Mouse (Mus musculus): ENCODE measurements around the gene Crtac1. TPM values are rescaled to one million over a fixed set of nuclear protein-coding genes. Genes with fewer than 3 reads are reported as not detected.
A peak's percentile ranks its signal among the peaks of the same experiment; 100 is the strongest.

The Crtac1 gene
- total RNA-seq, 2 experiments from 2014 or later: 69.2 to 86.4 TPM

DNA sequence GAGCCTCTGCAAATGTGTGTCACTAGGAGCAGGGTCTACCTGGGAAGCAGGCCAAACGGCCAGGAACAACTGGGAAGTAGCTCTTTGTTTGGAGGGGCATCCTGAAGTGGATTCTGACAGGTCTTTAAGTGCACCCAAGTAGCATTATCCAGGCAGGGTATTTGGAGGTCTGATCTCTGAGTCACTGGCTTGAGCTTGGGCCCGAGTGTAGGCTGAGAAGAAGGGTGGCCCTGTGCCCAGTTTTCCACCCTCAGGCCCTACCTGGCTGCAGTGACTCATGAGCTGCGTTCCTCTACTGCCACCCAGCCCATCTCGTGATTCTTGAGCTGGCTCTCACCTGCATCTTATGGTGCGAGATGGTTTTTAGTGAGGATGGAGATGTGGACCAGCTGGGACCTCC lies 173.0 kb downstream of the Crtac1 start:
- intact Hi-C loops (cut with DNase I): loop anchor here (5.0 kb wide), 1 partner anchor 41 kb away; no protein-coding TSS in a partner anchor
- no peak for DNase-seq (ENCODE audit: extremely low spot score in 1 of 2, low spot score in 2 of 2)

GRCm38 (mm10) chr19:42258031-42258430 lies 173.6 kb downstream of the Crtac1 start:
- DNase-seq (ENCODE audit: extremely low spot score in 1 of 2, low spot score in 2 of 2): no peak
- intact Hi-C loops (cut with DNase I): loop anchor here (5.0 kb wide), 1 partner anchor 41 kb away; no protein-coding TSS in a partner anchor

DNA sequence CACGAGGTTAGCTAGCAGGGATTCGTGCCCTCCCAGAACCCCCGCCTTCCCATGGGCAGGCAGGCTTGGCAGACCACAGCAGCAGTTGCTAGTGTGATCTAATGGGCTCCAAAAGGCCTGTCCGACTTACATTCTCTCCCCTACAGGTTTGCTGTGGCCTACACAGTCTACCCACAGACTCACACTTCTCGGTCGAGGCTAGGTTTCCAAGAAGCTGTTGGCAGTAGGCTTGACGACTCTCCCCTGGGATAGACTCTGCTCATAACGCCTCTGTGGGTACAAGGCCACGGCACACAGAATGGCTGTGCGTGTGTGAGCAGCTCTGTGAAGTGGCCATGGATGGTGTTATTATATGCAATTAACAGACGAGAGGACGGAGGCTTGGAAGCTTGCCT lies 174.3 kb downstream of the Crtac1 start:
- intact Hi-C loops (cut with DNase I): loop anchor here (5.0 kb wide), 1 partner anchor 40 kb away; no protein-coding TSS in a partner anchor
- DNase-seq (ENCODE audit: extremely low spot score in 1 of 2, low spot score in 2 of 2): no peak

DNA sequence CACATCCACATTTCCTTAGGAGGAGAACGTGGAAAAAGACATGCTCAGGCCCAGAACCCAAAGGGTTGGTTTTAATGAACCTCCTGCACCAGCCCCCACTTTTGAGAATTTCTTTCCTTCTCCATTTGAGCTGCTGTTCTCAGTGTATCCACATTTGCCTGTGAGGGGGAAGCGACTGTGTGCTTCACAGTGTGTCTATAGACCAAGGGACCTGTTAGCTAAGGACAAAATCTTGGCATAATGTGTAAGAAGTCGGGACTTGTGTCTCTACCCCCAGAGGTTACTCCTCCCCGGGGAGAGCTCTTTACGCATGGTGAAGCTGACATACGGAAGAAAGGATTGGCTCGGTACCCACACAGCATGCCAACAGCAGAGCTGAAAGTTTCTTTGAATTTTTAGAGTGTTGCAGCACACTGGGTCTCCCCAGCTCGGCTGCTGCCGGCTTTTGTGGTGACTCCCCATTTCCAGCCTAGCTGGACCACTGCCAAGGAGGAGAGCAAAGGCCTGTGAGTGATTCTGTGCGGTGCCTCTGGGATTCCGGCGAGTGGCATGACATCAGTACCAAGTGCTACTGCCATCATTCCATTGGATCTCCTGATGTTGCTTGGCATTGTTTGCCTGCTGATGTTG lies 174.9 kb downstream of the Crtac1 start:
- peak in 1 of 2 experiments; percentile 64 for DNase-seq (ENCODE audit: extremely low spot score in 1 of 2, low spot score in 2 of 2)
- intact Hi-C loops (cut with DNase I): loop anchor here (5.0 kb wide), 1 partner anchor 39 kb away; no protein-coding TSS in a partner anchor

GRCm38 (mm10) chr19:42255784-42256610 lies 175.6 kb downstream of the Crtac1 start:
- DNase-seq (ENCODE audit: extremely low spot score in 1 of 2, low spot score in 2 of 2): peak; percentile 50 to 88
- intact Hi-C loops (cut with DNase I): loop anchor here (5.0 kb wide), 1 partner anchor 39 kb away; no protein-coding TSS in a partner anchor

GRCm38 (mm10) chr19:42255438-42255783 lies 176.2 kb downstream of the Crtac1 start:
- intact Hi-C loops (cut with DNase I): loop anchor here (5.0 kb wide), 1 partner anchor 38 kb away; no protein-coding TSS in a partner anchor
- DNase-seq (ENCODE audit: extremely low spot score in 1 of 2, low spot score in 2 of 2): peak; percentile 67 to 73

GRCm38 (mm10) chr19:42249976-42250914 lies 181.3 kb downstream of the Crtac1 start:
- intact Hi-C loops (cut with DNase I): no loop called here
- DNase-seq (ENCODE audit: extremely low spot score in 1 of 2, low spot score in 2 of 2): no peak

GRCm38 (mm10) chr19:42247519-42247918 lies 184.1 kb downstream of the Crtac1 start, which contains the start of gene Golga7b:
Golga7b (plus strand) TSS chr19:42247574.
- DNase-seq (ENCODE audit: extremely low spot score in 1 of 2, low spot score in 2 of 2): no peak
- intact Hi-C loops (cut with DNase I): no loop called here

DNA sequence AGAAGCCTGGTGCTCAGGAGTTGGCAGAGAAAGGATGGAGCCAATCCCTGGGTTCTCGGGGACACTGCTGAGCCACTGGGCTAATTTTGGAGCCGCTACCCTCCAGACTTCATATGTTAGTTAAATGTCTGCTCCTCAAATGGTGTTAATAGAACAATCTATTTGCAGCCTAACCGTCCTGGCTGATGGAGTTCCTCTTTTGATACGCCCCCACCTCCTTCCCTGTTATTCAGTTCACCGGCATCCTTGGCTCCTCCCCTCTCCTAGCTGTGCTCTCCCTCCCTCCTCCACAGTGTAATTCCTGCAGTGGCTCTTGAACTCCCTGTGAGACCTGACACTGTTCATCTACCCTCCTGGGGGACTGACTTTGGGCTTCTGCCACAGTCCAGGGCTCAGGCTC lies 185.0 kb downstream of the Crtac1 start:
- intact Hi-C loops (cut with DNase I): no loop called here
- DNase-seq (ENCODE audit: extremely low spot score in 1 of 2, low spot score in 2 of 2): no peak

- intact Hi-C loops (cut with DNase I): no loop called here
- DNase-seq (ENCODE audit: extremely low spot score in 1 of 2, low spot score in 2 of 2): no peak
These were observed 188.2 kb downstream of the Crtac1 start for GRCm38 (mm10) chr19:42243401-42243800.

GRCm38 (mm10) chr19:42240881-42241280 lies 190.7 kb downstream of the Crtac1 start:
- DNase-seq (ENCODE audit: extremely low spot score in 1 of 2, low spot score in 2 of 2): no peak
- intact Hi-C loops (cut with DNase I): no loop called here

DNA sequence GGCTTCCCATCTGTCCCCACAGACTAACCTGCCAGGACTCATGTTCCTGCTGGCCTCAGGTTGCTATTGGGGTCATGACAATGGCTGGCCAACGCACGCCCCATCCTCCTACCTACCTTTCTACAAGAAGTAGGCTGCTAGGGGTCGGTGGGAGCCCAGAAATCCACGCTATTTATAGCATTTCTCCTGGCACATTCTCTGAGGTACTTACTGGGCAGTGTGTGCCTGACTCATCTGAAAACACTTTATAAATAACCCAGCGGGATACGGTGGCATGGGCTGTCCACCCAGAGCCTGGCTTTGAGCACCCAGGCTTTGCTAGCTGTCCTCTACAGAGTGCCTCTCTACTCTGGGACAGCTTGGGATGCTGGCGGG lies 193.3 kb downstream of the Crtac1 start:
- no peak for DNase-seq (ENCODE audit: extremely low spot score in 1 of 2, low spot score in 2 of 2)
- intact Hi-C loops (cut with DNase I): no loop called here

- DNase-seq (ENCODE audit: extremely low spot score in 1 of 2, low spot score in 2 of 2): peak in 1 of 2 experiments; percentile 42
- intact Hi-C loops (cut with DNase I): no loop called here
These were observed 193.8 kb downstream of the Crtac1 start for GRCm38 (mm10) chr19:42237602-42238340.

Small RNAs within 50 kb of the gene (microRNA-seq; reads per million reads assigned to microRNA genes)
- gene Gm26339 (not detected), gene Mir3085 (17.0 reads per million, percentile 37 among the genes with 10 or more reads in this experiment)

Other genes with a start within 250 kb of the Crtac1 start
- under 1 TPM in 1 of 2 experiments, not detected in 1; 0.30 TPM for gene Sfrp5, start 229.5 kb downstream of the Crtac1 start, total RNA-seq (2021)
- gene Golga7b, start 184.2 kb downstream of the Crtac1 start, total RNA-seq (2021): 100 to 1,000 TPM; 137 to 138 TPM
- gene R3hcc1l, start 87.0 kb upstream of the Crtac1 start, total RNA-seq (2021): 10 to 100 TPM; 12.7 to 17.7 TPM
- under 1 TPM; 0.47 to 0.51 TPM for gene Loxl4, start 181.0 kb upstream of the Crtac1 start, total RNA-seq (2021)

Data from left cerebral cortex, postnatal 10 days (tissue).